Comparison of ENCODE assay signal across 8 mouse cellular contexts in the genomic region with DNA sequence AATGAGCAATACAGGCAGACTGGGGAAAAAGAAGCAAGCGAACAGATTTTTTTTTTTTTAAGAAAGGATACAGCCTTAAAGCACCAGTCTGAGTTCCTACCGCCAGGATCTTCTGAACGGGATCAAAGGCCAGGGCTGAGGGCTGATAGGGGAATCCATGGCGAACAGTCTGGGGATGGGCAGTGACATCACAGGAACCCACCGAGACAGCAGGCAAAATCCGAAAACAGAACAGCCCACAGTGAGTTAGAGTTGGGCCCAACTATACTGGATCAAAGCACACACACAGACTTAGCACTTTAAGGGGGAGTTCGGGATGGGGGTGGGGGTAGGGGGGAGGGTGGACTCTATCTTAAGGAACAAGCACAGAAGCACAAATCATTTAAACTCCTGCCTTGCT. TPM values are rescaled to one million over a fixed set of nuclear protein-coding genes. Genes with fewer than 3 reads are reported as not detected.
DNase-seq lines count a peak whose midpoint lies in the region; ATAC-seq lines count a peak whose summit lies in the region.

No protein-coding gene starts in this region.

- H3K9me3 ChIP-seq in intestine, embryonic 15.5 days, result no peaks in the 10 kb centered on the region

- peak overlapping the region; percentile 91; the same call in 1 of the 2 replicates for H3K4me3 ChIP-seq in intestine, embryonic 15.5 days (replicated peaks)

- 13% methylated on average over 7 of the region's 7 CpGs for WGBS in intestine, embryonic 15.5 days

- no peaks in the 10 kb centered on the region for H3K4me1 ChIP-seq in intestine, embryonic 15.5 days (replicated peaks)

- peak; percentile 18 for DNase-seq in kidney, adult 9 months
- no peak for DNase-seq in kidney, adult 18-20 months
- DNase-seq in embryo, embryonic 11 days, result peak; percentile 40
- peak; percentile 26 for DNase-seq in neural tube, embryonic 10.5 days (ENCODE audit: extremely low spot score, low spot score)
- no peak for DNase-seq in gastrocnemius, adult 8-10 months (ENCODE audit: low spot score in 2 of 2)
- no peak for DNase-seq in left cerebral cortex, adult 11 months (ENCODE audit: low spot score)
- no peak for DNase-seq in adipocyte (ENCODE audit: low spot score)

- no peaks in the 10 kb centered on the region for H3K27me3 ChIP-seq in intestine, embryonic 15.5 days (replicated peaks)

- H3K36me3 ChIP-seq in intestine, embryonic 15.5 days, result no peaks in the 10 kb centered on the region

- peak overlapping the region; percentile 92 for H3K4me2 ChIP-seq in intestine, embryonic 15.5 days (replicated peaks)

- ATAC-seq in intestine, embryonic 15.5 days, result no peak

- H3K27ac ChIP-seq in intestine, embryonic 15.5 days, result no peak overlapping the region

- H3K9ac ChIP-seq in intestine, embryonic 15.5 days, result no peak overlapping the region

RNA-seq across cellular contexts. Expression of gene Stxbp5, which starts 1.8 kb away (rescaled TPM):
- polyA plus RNA-seq in intestine, embryonic 15.5 days (2015; fragmentation: Nextera tagmentation; extraction: Ambion mirVana), result 5.3 and 5.8 TPM in 2 replicates
- 10 to 100 TPM; 10.2 to 12.5 (median 11.5) TPM for total RNA-seq in gastrocnemius, adult 8-10 months (2022)

Comparison
In these comparisons a context has a peak if more than half of its experiments do, and no peak if none do; other contexts are left out.
1. DNase-seq: peak in kidney, adult 9 months (single experiment), embryo, embryonic 11 days (single experiment) and neural tube, embryonic 10.5 days (single experiment); none in kidney, adult 18-20 months (single experiment), gastrocnemius, adult 8-10 months (0 of 2), left cerebral cortex, adult 11 months (single experiment) and adipocyte (single experiment).